Mouse (Mus musculus): ENCODE results near the gene Trnau1ap.

- TF ChIP-seq CTCF (conservative IDR thresholded peaks at IDR 0.05; ENCODE audit: low read length), result no peak
- no peak for TF ChIP-seq POU5F1 (IDR thresholded peaks at IDR 0.05; ENCODE audit: borderline replicate concordance, low read length)
- TF ChIP-seq NANOG (IDR thresholded peaks at IDR 0.05; ENCODE audit: borderline replicate concordance, low read length), result no peak
Observed at GRCm38 (mm10) chr4:132326481-132326880, 2.9 kb downstream of the Trnau1ap start.

Data from E14TG2a.4 (cell line).